Mouse (Mus musculus) gastrocnemius, adult 18-20 months (tissue): Measurements from ENCODE around the gene Zfp59. TPM values are rescaled to one million over a fixed set of nuclear protein-coding genes. Genes with fewer than 3 reads are reported as not detected.
"Not testable (repeated sequence)": the region's sequence is repeated elsewhere in the genome, so short reads cannot be mapped to it uniquely, and the experiment has no call there.

Source experiments
- DNase-seq: peaks from one replicate; pipeline ENCODE4 v3.0.0; 2021; ENCODE audit warnings: low spot score
- long read RNA-seq, 2 experiments: library from polyadenylated mRNA; stranded (forward); transcript quantifications; one replicate each; pipeline ENCODE4 v2.0.0; 2021
- total RNA-seq, 2 experiments: library from RNA; stranded (reverse); gene quantifications; 2 replicates each; pipeline ENCODE4 v1.2.3; 2021

Gene Zfp59
- total RNA-seq = 1 to 10 TPM; 2.2 to 2.9 TPM
- long read RNA-seq, experiment 1, partial matches to known transcripts = 0 of 5 reads
- long read RNA-seq, experiment 1, other reads (novel, unspliced or antisense) = 3 of 5 reads
- long read RNA-seq, experiment 2, partial matches to known transcripts = 0 of 4 reads
- long read RNA-seq, experiment 2, other reads (novel, unspliced or antisense) = 1 of 4 reads

- DNase-seq = peak; percentile 86
Observed at GRCm38 (mm10) chr7:27838323-27839249, at the start of gene Zfp59. TSS of gene Zfp59 (plus strand) at chr7:27838607.

GRCm38 (mm10) chr7:27789306-27789705, 49.1 kb upstream of the Zfp59 start:
- DNase-seq = no peak

- DNase-seq = not testable (repeated sequence)
Observed at GRCm38 (mm10) chr7:27793865-27794264, 44.5 kb upstream of the Zfp59 start.

GRCm38 (mm10) chr7:27794566-27794965, 43.8 kb upstream of the Zfp59 start:
- no peak for DNase-seq

GRCm38 (mm10) chr7:27797906-27798811, 40.2 kb upstream of the Zfp59 start:
- DNase-seq = no peak

GRCm38 (mm10) chr7:27801137-27801536, 37.3 kb upstream of the Zfp59 start:
- DNase-seq = no peak

GRCm38 (mm10) chr7:27802986-27803385, 35.4 kb upstream of the Zfp59 start:
- no peak for DNase-seq

- peak; percentile 80 for DNase-seq
Observed at GRCm38 (mm10) chr7:27804297-27805030, 33.9 kb upstream of the Zfp59 start.

GRCm38 (mm10) chr7:27806896-27807295, 31.5 kb upstream of the Zfp59 start, which contains the start of gene Zfp626:
TSS of gene Zfp626 (plus strand) at chr7:27807196.
- DNase-seq = not testable (repeated sequence)

GRCm38 (mm10) chr7:27807305-27807704, 31.1 kb upstream of the Zfp59 start:
- not testable (repeated sequence) for DNase-seq

GRCm38 (mm10) chr7:27818526-27819110, 19.8 kb upstream of the Zfp59 start:
- no peak for DNase-seq

- DNase-seq = no peak
Observed at GRCm38 (mm10) chr7:27822611-27823010, 15.8 kb upstream of the Zfp59 start.

- DNase-seq = no peak
Observed at GRCm38 (mm10) chr7:27834131-27834530, 4.3 kb upstream of the Zfp59 start.

GRCm38 (mm10) chr7:27837896-27838295, 511 bp upstream of the Zfp59 start:
- no peak for DNase-seq

GRCm38 (mm10) chr7:27839596-27839995, 1.2 kb downstream of the Zfp59 start:
- DNase-seq = no peak

- no peak for DNase-seq
Observed at GRCm38 (mm10) chr7:27840104-27840503, 1.7 kb downstream of the Zfp59 start.

GRCm38 (mm10) chr7:27857227-27857626, 18.8 kb downstream of the Zfp59 start, which contains the start of gene Zfp607a:
TSS of gene Zfp607a (plus strand) at chr7:27857527.
- no peak for DNase-seq

- peak; percentile 8 for DNase-seq
Observed at GRCm38 (mm10) chr7:27859301-27860251, 21.2 kb downstream of the Zfp59 start.
